Mouse (Mus musculus): ENCODE results near the gene Asb17.
"Not testable (repeated sequence)": the region's sequence is repeated elsewhere in the genome, so short reads cannot be mapped to it uniquely, and the experiment has no call there.

Asb17 gene

GRCm38 (mm10) chr3:153844030-153844429, at the start of gene Asb17:
Gene Asb17 (plus strand): TSS chr3:153844209.
- no peak for DNase-seq

GRCm38 (mm10) chr3:153797574-153797973, 46.4 kb upstream of the Asb17 start:
- DNase-seq = no peak

- no peak for DNase-seq
Measured at GRCm38 (mm10) chr3:153799603-153800002, 44.4 kb upstream of the Asb17 start.

GRCm38 (mm10) chr3:153800690-153801089, 43.3 kb upstream of the Asb17 start:
- no peak for DNase-seq

GRCm38 (mm10) chr3:153801541-153801940, 42.5 kb upstream of the Asb17 start:
- no peak for DNase-seq

- DNase-seq = no peak
Measured at GRCm38 (mm10) chr3:153802640-153803039, 41.4 kb upstream of the Asb17 start.

GRCm38 (mm10) chr3:153804032-153804431, 40.0 kb upstream of the Asb17 start:
- DNase-seq = no peak

GRCm38 (mm10) chr3:153806077-153806772, 37.8 kb upstream of the Asb17 start:
- DNase-seq = peak; percentile 98

GRCm38 (mm10) chr3:153806773-153807443, 37.1 kb upstream of the Asb17 start:
- no peak for DNase-seq

GRCm38 (mm10) chr3:153807444-153808149, 36.4 kb upstream of the Asb17 start:
- no peak for DNase-seq

- no peak for DNase-seq
Measured at GRCm38 (mm10) chr3:153808406-153808805, 35.6 kb upstream of the Asb17 start.

GRCm38 (mm10) chr3:153814026-153814425, 30.0 kb upstream of the Asb17 start:
- DNase-seq = no peak

- no peak for DNase-seq
Measured at GRCm38 (mm10) chr3:153817376-153817890, 26.6 kb upstream of the Asb17 start.

- DNase-seq = no peak
Measured at GRCm38 (mm10) chr3:153818723-153819122, 25.3 kb upstream of the Asb17 start.

GRCm38 (mm10) chr3:153819438-153819837, 24.6 kb upstream of the Asb17 start:
- no peak for DNase-seq

- DNase-seq = peak; percentile 31 to 42
Measured at GRCm38 (mm10) chr3:153823671-153824515, 20.1 kb upstream of the Asb17 start.

GRCm38 (mm10) chr3:153825197-153825596, 18.8 kb upstream of the Asb17 start:
- DNase-seq = no peak

GRCm38 (mm10) chr3:153826616-153827015, 17.4 kb upstream of the Asb17 start:
- no peak for DNase-seq

- DNase-seq = not testable (repeated sequence)
Measured at GRCm38 (mm10) chr3:153829788-153830187, 14.2 kb upstream of the Asb17 start.

- DNase-seq = peak; percentile 61 to 71
Measured at GRCm38 (mm10) chr3:153831014-153831872, 12.8 kb upstream of the Asb17 start.

- no peak for DNase-seq
Measured at GRCm38 (mm10) chr3:153831873-153832653, 11.9 kb upstream of the Asb17 start.

All from kidney, postnatal 4 days (tissue).